Mouse (Mus musculus) small intestine, adult 2 months (tissue): ENCODE measurements around the gene Mapkapk3. TPM values are rescaled to one million over a fixed set of nuclear protein-coding genes. Genes with fewer than 3 reads are reported as not detected.

Source experiments
- H3K27ac ChIP-seq: fragments of 200-500 bp; 2 replicates; pipeline ENCODE4 v1.5.1; 2012; ENCODE audit warnings: low read depth, low read length, control low read depth, inconsistent platforms; ENCODE audit not compliant: insufficient read depth
- H3K27me3 ChIP-seq: fragments of 200-500 bp; 2 replicates; pipeline ENCODE4 v1.6.1; 2012; ENCODE audit warnings: mild to moderate bottlenecking, moderate library complexity, low read length, inconsistent platforms; ENCODE audit not compliant: control insufficient read depth, insufficient read depth
- H3K36me3 ChIP-seq: fragments of 200-500 bp; 2 replicates; pipeline ENCODE4 v1.6.1; 2012; ENCODE audit warnings: mild to moderate bottlenecking, low read length, control low read depth, inconsistent platforms; ENCODE audit not compliant: control insufficient read depth, insufficient read depth
- H3K4me1 ChIP-seq: fragments of 200-500 bp; 2 replicates; pipeline ENCODE4 v1.6.1; 2012; ENCODE audit warnings: low read length, inconsistent platforms, mixed read lengths; ENCODE audit not compliant: control insufficient read depth, insufficient read depth, insufficient read length
- H3K4me3 ChIP-seq: fragments of 200-500 bp; 2 replicates; pipeline ENCODE4 v1.5.1; 2012; ENCODE audit warnings: low read depth, mild to moderate bottlenecking, control low read depth, inconsistent platforms, low read length, moderate library complexity
- CTCF ChIP-seq: fragments of 200-500 bp; IDR thresholded peaks from 2 replicates; pipeline ENCODE4 v1.5.1; 2012; ENCODE audit warnings: low read depth, mild to moderate bottlenecking, control low read depth, inconsistent platforms, low read length, moderate library complexity, mixed read lengths; ENCODE audit not compliant: insufficient replicate concordance, insufficient read length; ENCODE audit errors: extremely low read depth
- POLR2A ChIP-seq: fragments of 200-500 bp; IDR thresholded peaks from 2 replicates; pipeline ENCODE4 v1.6.1; 2012; ENCODE audit warnings: low read depth, mild to moderate bottlenecking, control low read depth, inconsistent platforms, low read length, moderate library complexity
- WGBS: fragments of 180-500 bp; shearing (Covaris S2); methylation state at CpG from one replicate; pipeline ENCODE4 v1.1.7; 2018; 5-methylcytosine and 5-hydroxymethylcytosine counted together
- polyA plus RNA-seq: library from polyadenylated mRNA; depleted of rRNA; stranded (reverse); fragments of >200 nt; gene quantifications from 2 replicates; pipeline ENCODE4 v1.2.3, GENCODE M21; 2012

Mapkapk3 gene
- polyA plus RNA-seq, 1 experiment: 25.7 TPM

DNA sequence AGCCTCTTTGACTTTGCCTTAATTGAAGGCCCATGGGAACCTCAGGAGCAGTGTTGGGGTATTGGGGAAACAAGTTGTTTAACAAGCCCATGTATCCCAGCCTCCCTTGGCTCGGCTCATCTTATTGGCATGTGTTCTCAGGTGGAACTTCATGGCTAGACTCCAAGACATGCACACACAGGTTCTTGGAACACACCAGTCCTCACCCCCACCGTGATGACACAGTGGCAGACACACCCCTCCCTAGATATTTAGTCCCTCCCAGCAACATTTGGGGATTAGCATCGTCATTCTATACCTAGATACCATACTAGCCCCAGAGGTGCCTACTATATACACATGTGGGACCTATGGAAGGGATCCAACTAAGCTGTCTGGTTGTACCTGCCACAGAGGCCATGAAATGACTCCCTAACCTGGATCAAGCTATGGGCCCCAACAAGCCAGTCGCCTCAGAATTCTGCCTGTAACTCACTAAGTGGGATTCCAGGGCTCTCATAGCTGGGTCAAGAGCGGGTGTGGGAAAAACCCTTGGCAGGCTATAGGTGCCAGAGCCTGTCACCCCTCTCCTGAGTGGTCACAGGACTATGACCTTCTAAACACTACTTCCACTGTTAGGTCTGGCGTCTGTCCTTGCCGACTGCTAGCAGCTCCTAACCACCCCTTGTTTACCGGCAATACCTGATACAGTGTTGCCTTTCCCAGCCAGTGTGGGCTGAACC is 8.5 kb upstream of the Mapkapk3 start:
- peaks cover 24% of the 10 kb centered on the region for H3K36me3 ChIP-seq
- TF ChIP-seq CTCF (no peak), POLR2A (no peak)
- peaks cover 18% of the 10 kb centered on the region; the same call in 1 of the 2 replicates for H3K4me1 ChIP-seq
- H3K4me3 ChIP-seq: peak overlapping the region; percentile 72
- peak overlapping the region; percentile 78 for H3K27ac ChIP-seq
- no peaks in the 10 kb centered on the region for H3K27me3 ChIP-seq
- 23% methylated on average over 8 of the region's 8 CpGs for WGBS

DNA sequence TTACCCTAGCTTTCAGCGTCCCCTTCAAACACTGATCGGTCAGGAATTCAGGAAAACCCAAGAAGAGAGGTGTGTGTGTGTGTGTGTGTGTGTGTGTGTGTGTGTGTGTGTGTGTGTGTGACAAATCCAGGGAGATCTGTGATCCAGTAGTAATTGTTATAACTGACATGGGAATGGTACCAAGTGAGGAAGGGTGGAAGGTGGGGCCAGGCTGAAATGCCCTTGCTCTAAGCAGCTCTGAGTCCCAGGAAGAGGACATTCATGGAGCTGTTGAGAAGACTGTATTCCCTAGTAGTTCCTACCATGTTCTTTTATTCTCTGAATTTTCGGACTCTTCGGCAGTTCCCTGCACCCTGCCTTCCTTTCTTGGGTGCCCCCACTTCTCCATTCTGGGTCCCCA is 8.0 kb upstream of the Mapkapk3 start:
- H3K4me3 ChIP-seq: peak overlapping the region; percentile 72
- TF ChIP-seq CTCF (no peak), POLR2A (no peak)
- 39% methylated on average over 4 of the region's 4 CpGs for WGBS
- H3K27me3 ChIP-seq: no peaks in the 10 kb centered on the region
- H3K4me1 ChIP-seq: peaks cover 18% of the 10 kb centered on the region; the same call in 1 of the 2 replicates
- peaks cover 24% of the 10 kb centered on the region for H3K36me3 ChIP-seq
- peak overlapping the region; percentile 78 for H3K27ac ChIP-seq

GRCm38 (mm10) chr9:107297059-107297458 is 7.4 kb upstream of the Mapkapk3 start:
- H3K4me3 ChIP-seq: peak overlapping the region; percentile 72
- 2% methylated on average over 16 of the region's 16 CpGs for WGBS
- H3K27ac ChIP-seq: peak overlapping the region; percentile 78
- peaks cover 18% of the 10 kb centered on the region; the same call in 1 of the 2 replicates for H3K4me1 ChIP-seq
- TF ChIP-seq CTCF (no peak), POLR2A (no peak)
- H3K27me3 ChIP-seq: no peaks in the 10 kb centered on the region
- peaks cover 21% of the 10 kb centered on the region for H3K36me3 ChIP-seq

DNA sequence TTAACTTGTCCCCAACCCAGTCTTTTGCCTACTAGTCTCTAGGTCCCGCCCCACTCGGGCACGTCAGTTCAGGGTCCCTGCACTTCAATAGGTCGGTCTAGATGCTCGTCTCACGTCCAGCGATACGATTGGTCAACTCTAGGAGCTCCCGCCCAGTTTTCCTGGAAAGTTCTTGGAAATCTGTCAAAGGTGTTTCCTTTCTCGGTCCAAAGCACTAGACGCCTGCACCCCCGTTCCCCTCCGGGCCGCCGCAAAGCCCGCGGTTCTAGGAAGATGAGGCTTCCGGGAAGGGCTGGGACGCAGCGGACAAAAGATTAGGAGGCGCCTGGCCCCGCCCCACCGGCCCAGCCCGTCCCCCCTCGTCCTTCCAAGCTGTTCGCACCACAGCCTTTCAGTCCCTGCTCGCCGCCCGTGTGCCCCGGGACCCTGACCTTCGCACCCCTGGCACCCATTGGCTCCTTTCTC is 6.9 kb upstream of the Mapkapk3 start:
- peak overlapping the region; percentile 72 for H3K4me3 ChIP-seq
- no peaks in the 10 kb centered on the region for H3K27me3 ChIP-seq
- WGBS: under 1% methylated on average over 31 of the region's 31 CpGs
- peak; percentile 10; the same call in 1 of the 2 replicates for TF ChIP-seq CTCF
- TF ChIP-seq POLR2A: peak; percentile 24; the same call in 1 of the 2 replicates
- H3K36me3 ChIP-seq: peaks cover 16% of the 10 kb centered on the region
- H3K4me1 ChIP-seq: peaks cover 18% of the 10 kb centered on the region; the same call in 1 of the 2 replicates
- H3K27ac ChIP-seq: peak overlapping the region; percentile 86

DNA sequence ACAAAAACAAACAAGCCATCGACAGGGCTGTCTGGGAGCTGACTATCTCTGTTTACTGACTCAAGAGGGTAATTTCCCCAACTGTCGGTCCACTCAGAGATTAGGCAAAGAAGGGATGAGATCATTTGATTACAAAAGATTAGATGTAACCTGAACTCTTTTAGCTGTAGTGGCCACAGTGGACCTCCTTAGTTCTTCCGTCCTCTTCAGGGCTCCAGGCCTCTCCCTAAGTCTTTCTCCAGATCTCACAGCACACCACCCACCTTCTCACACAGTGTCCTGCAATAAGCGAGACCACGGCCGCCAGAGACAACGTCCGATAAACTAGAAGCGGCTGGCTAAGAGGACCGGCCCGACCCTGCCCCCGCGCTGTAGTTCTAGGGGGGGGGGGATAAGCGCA is 6.4 kb upstream of the Mapkapk3 start:
- no peaks in the 10 kb centered on the region for H3K27me3 ChIP-seq
- H3K4me1 ChIP-seq: peaks cover 18% of the 10 kb centered on the region; the same call in 1 of the 2 replicates
- no peak; the same call in 1 of the 2 replicates for TF ChIP-seq POLR2A
- no peak for TF ChIP-seq CTCF
- H3K36me3 ChIP-seq: peaks cover 11% of the 10 kb centered on the region
- peak overlapping the region; percentile 72 for H3K4me3 ChIP-seq
- WGBS: 0% methylated on average over 14 of the region's 14 CpGs
- peak overlapping the region; percentile 86 for H3K27ac ChIP-seq

DNA sequence AAGGTAGTCTGAATTCAATTTTAAA is 6.2 kb upstream of the Mapkapk3 start, which contains the start of gene Cish:
TSS of gene Cish (plus strand) at position 11 of the 25 bp plus-strand sequence.
- Histone ChIP-seq H3K36me3 (peaks cover 9% of the 10 kb centered on the region), H3K27me3 (no peaks in the 10 kb centered on the region), H3K4me3 (peak within 1 kb of the TSS; percentile 72), H3K4me1 (peaks cover 18% of the 10 kb centered on the region; the same call in 1 of the 2 replicates), H3K27ac (peak within 1 kb of the TSS; percentile 86)
- TF ChIP-seq POLR2A: no peak
- no peak for TF ChIP-seq CTCF

DNA sequence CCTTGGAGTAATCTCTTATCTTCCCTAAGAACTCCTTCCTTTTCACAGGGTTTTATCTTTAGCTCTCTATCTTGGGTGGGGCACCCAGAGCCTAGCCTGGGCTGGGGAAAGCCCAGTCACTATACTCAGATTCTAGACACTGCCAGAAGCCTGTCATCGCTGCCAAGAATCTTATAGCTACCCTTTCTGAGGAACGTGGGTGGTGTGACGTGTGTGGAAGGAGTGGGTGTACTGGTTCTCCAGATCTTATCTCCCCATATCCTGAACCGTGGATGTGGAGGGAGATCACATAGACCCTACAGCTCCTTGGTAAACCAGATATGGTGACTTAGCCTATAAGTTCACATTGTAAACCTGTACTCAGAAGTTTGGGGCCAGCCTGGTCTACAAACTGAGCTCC is 5.9 kb upstream of the Mapkapk3 start:
- no peak for TF ChIP-seq POLR2A
- TF ChIP-seq CTCF: no peak
- Histone ChIP-seq H3K36me3 (peaks cover 7% of the 10 kb centered on the region), H3K27ac (peak overlapping the region; percentile 86), H3K4me3 (no peak overlapping the region), H3K27me3 (no peaks in the 10 kb centered on the region), H3K4me1 (peaks cover 18% of the 10 kb centered on the region; the same call in 1 of the 2 replicates)
- 7% methylated on average over 4 of the region's 4 CpGs for WGBS
